Mouse (Mus musculus) urinary bladder, postnatal 0 days (tissue): ENCODE data around the gene Ccdc38. TPM values are rescaled to one million over a fixed set of nuclear protein-coding genes. Genes with fewer than 3 reads are reported as not detected.

Experiments
- polyA plus RNA-seq: library from polyadenylated mRNA; unstranded; fragments of >200 nt; fragmentation: Nextera tagmentation; extraction: Ambion mirVana; gene quantifications from 2 replicates; pipeline ENCODE4 v1.2.1, GENCODE M21; 2015

The Ccdc38 gene
- polyA plus RNA-seq = 0.16 and 0.30 TPM in 2 replicates

DNA sequence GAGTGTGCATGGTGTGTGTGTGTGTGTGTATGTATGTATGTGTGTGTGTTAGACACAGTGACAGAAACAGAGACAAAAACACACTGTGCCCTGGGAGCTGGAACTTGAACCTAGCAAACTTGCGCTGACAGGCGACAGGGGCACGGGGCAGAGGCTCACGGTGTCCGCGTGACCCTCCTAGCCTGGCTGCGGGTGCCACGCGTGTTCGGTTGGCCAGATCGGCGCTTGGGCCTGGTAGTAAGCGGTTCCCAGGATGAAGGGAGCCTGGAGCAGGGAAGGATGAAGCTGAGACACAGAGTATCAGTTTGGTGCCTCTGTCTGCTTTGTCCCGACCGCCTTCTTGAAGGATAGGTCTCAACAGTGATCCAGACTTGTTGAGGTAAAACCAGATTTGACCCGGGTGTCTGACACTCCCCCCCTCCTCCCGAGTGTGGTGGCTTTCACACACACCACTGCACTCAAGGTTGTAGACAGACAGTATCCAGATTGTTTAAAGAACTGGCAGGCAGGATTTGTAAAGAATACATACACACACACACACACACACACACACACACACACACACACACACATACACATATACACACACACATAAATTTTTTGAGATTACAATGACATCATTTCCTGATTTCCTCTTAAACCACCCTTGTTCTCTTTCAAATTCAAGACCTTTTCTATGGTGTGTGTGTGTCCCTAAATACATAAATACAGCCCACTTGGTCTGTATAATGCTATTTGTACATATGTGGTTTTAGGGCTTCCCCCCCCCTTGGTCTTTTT lies at the start of gene Ccdc38:
Gene Ccdc38 (plus strand): TSS at position 202 of the 780 bp plus-strand sequence.

DNA sequence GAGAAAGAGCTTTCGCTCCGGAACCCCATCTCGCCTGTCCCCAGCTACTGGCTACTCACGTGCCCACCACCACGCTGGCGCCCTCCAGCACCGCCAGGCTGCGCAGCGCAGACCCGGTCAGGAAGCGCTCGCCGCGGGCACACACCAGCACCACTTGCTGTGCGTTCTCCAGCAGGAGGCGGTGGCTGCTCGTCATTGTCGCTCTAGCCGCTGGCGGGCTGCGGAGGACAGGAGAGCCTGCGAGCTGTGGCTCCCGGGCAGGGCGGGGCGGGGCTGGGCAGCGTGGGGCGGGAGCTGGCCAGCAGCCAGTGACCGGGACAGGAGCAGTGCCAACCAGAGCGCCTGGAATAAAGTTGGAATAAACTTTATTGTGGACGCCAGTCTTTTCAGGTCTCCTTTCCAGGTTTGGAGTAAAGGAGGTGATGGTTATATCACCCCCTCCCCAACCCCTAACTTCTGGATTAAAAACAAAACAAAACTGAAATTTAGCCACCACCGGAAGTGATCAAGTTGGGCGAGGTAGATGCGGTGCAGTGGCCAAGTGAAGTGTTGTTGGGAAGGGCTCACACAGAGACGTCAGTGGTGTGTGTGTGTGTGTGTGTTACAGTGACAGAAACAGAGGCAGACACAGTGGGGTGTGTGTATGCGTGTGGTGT lies 529 bp upstream of the Ccdc38 start, which contains the start of gene Amdhd1:
Gene Amdhd1 (minus strand): TSS at position 259 of the 656 bp plus-strand sequence.

DNA sequence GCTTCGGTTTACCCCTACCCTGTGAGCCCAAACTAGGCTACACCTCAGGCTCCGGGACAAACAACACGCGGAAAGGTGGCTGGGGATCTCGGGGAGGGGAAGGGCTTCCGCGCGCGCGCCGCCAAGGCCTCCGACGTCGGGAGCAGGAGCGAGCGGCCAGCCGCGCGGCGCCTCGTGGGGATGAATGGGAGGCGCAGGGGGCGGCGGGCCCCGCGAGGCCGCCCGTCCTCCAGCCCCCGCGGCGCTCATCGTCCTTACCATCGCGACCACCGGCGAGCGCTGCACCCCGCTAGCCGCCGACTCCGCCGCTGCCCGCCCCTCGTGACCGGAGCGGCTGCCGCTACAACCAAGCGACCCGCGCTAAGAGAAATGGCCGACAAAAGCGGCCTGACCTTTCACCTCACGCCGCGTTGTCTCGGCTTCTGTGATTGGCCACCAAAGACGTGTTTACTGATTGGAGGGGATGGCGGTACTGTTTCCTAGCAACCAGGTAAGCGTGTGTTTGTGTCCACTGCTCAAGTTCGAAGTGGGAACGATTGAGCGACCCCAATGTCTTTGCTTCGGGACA lies 48.9 kb downstream of the Ccdc38 start, which contains the start of gene Snrpf:
Gene Snrpf (minus strand): TSS at position 426 of the 568 bp plus-strand sequence.

Other genes starting within 250 kb of the Ccdc38 start
- gene Elk3, start 229.5 kb upstream of the Ccdc38 start, polyA plus RNA-seq = 12.2 and 13.0 TPM in 2 replicates
- 106 and 117 TPM in 2 replicates for gene Lta4h, start 87.2 kb upstream of the Ccdc38 start, polyA plus RNA-seq
- 1.4 and 2.1 TPM in 2 replicates for gene Hal, start 51.9 kb upstream of the Ccdc38 start, polyA plus RNA-seq
- 0.56 and 0.59 TPM in 2 replicates for gene Amdhd1, start 599 bp upstream of the Ccdc38 start, polyA plus RNA-seq
- 56.7 and 59.1 TPM in 2 replicates for gene Snrpf, start 49.1 kb downstream of the Ccdc38 start, polyA plus RNA-seq
- 0.72 and 0.94 TPM in 2 replicates for gene Ntn4, start 100.0 kb downstream of the Ccdc38 start, polyA plus RNA-seq